Mouse (Mus musculus) bone marrow, adult 2 months (tissue): Measurements from ENCODE around the gene Hnrnpk. TPM values are rescaled to one million over a fixed set of nuclear protein-coding genes. Genes with fewer than 3 reads are reported as not detected.
A peak's percentile ranks its signal among the peaks of the same experiment; 100 is the strongest.

Experiments used
- H3K27ac ChIP-seq: fragments of 200-500 bp; 2 replicates; pipeline ENCODE4 v1.5.1; 2012; ENCODE audit warnings: low read depth, mild to moderate bottlenecking, control low read depth, inconsistent platforms, low read length; ENCODE audit not compliant: control insufficient read depth, poor library complexity, insufficient read depth
- H3K4me1 ChIP-seq: fragments of 200-500 bp; 2 replicates; pipeline ENCODE4 v1.6.1; 2011; ENCODE audit warnings: low read length; ENCODE audit not compliant: control insufficient read depth, insufficient read depth
- H3K4me3 ChIP-seq: fragments of 200-500 bp; replicated peaks from 2 replicates; pipeline ENCODE3; 2011; ENCODE audit warnings: mild to moderate bottlenecking, low read depth, low read length, control low read depth; ENCODE audit not compliant: control insufficient read depth
- CTCF ChIP-seq: fragments of 200-500 bp; IDR thresholded peaks from 2 replicates; pipeline ENCODE4 v1.5.1; 2011; ENCODE audit warnings: low read length, control low read depth; ENCODE audit not compliant: control insufficient read depth, insufficient read depth
- POLR2A ChIP-seq: fragments of 200-500 bp; IDR thresholded peaks from 2 replicates; pipeline ENCODE4 v1.6.1; 2011; ENCODE audit warnings: low read depth, mild to moderate bottlenecking, control low read depth, low read length, borderline replicate concordance; ENCODE audit not compliant: control insufficient read depth
- WGBS: fragments of 180-500 bp; shearing (Covaris S2); methylation state at CpG from one replicate; pipeline ENCODE4 v1.1.7; 2018; 5-methylcytosine and 5-hydroxymethylcytosine counted together
- polyA plus RNA-seq: library from polyadenylated mRNA; stranded (reverse); fragments of >200 nt; gene quantifications from 2 replicates; pipeline ENCODE4 v1.2.4, GENCODE M21; 2011; ENCODE audit warnings: low replicate concordance; ENCODE audit not compliant: missing spikeins, insufficient read depth, insufficient read length

Hnrnpk gene
- polyA plus RNA-seq, 1 experiment: 544 TPM

GRCm38 (mm10) chr13:58422242-58422641, 19.1 kb upstream of the Hnrnpk start:
- Histone ChIP-seq H3K4me3 (no peak overlapping the region), H3K4me1 (no peaks in the 10 kb centered on the region; the same call in 1 of the 2 replicates), H3K27ac (no peak overlapping the region)
- TF ChIP-seq POLR2A (no peak), CTCF (no peak)
- 72% methylated on average over 4 of the region's 4 CpGs for WGBS

- WGBS: 85% methylated on average over 4 of the region's 4 CpGs
- TF ChIP-seq POLR2A (no peak), CTCF (no peak)
- Histone ChIP-seq H3K27ac (no peak overlapping the region), H3K4me1 (no peaks in the 10 kb centered on the region; the same call in 1 of the 2 replicates), H3K4me3 (no peak overlapping the region)
Observed at GRCm38 (mm10) chr13:58421026-58421425, 17.9 kb upstream of the Hnrnpk start.

- Histone ChIP-seq H3K4me3 (no peak overlapping the region), H3K4me1 (no peaks in the 10 kb centered on the region; the same call in 1 of the 2 replicates), H3K27ac (no peak overlapping the region)
- TF ChIP-seq POLR2A: no peak
- TF ChIP-seq CTCF: no peak
- 94% methylated on average over 1 of the region's 1 CpGs for WGBS
Observed at GRCm38 (mm10) chr13:58419266-58419665, 16.1 kb upstream of the Hnrnpk start.

- H3K27ac ChIP-seq: no peak overlapping the region
- no peak overlapping the region for H3K4me3 ChIP-seq
- TF ChIP-seq CTCF: no peak
- TF ChIP-seq POLR2A: no peak
- no peaks in the 10 kb centered on the region; the same call in 1 of the 2 replicates for H3K4me1 ChIP-seq
- 75% methylated on average over 4 of the region's 4 CpGs for WGBS
Observed at GRCm38 (mm10) chr13:58418656-58419055, 15.5 kb upstream of the Hnrnpk start.

- WGBS: 81% methylated on average over 5 of the region's 5 CpGs
- no peak overlapping the region for H3K27ac ChIP-seq
- no peaks in the 10 kb centered on the region; the same call in 1 of the 2 replicates for H3K4me1 ChIP-seq
- H3K4me3 ChIP-seq: no peak overlapping the region
- TF ChIP-seq CTCF (no peak), POLR2A (no peak)
Observed at GRCm38 (mm10) chr13:58415838-58416237, 12.7 kb upstream of the Hnrnpk start.

GRCm38 (mm10) chr13:58415374-58415773, 12.2 kb upstream of the Hnrnpk start:
- no peak overlapping the region for H3K27ac ChIP-seq
- H3K4me3 ChIP-seq: no peak overlapping the region
- no peaks in the 10 kb centered on the region; the same call in 1 of the 2 replicates for H3K4me1 ChIP-seq
- TF ChIP-seq CTCF: no peak
- TF ChIP-seq POLR2A: no peak
- 87% methylated on average over 6 of the region's 6 CpGs for WGBS

- no peak overlapping the region for H3K27ac ChIP-seq
- TF ChIP-seq CTCF: no peak
- TF ChIP-seq POLR2A: no peak
- 96% methylated on average over 4 of the region's 4 CpGs for WGBS
- H3K4me3 ChIP-seq: no peak overlapping the region
- H3K4me1 ChIP-seq: no peaks in the 10 kb centered on the region
Observed at GRCm38 (mm10) chr13:58411073-58411472, 7.9 kb upstream of the Hnrnpk start.

- TF ChIP-seq POLR2A: no peak
- Histone ChIP-seq H3K27ac (peak overlapping the region; percentile 99), H3K4me3 (peak overlapping the region; percentile 92), H3K4me1 (no peaks in the 10 kb centered on the region; the same call in 1 of the 2 replicates)
- under 1% methylated on average over 46 of the region's 48 CpGs for WGBS
Observed at GRCm38 (mm10) chr13:58402744-58403110, 416 bp downstream of the Hnrnpk start.

GRCm38 (mm10) chr13:58402003-58402743, 970 bp downstream of the Hnrnpk start, which contains the start of gene Rmi1:
Rmi1 (plus strand) TSS chr13:58402248.
- Histone ChIP-seq H3K4me3 (peak within 1 kb of the TSS; percentile 92), H3K4me1 (no peaks in the 10 kb centered on the region; the same call in 1 of the 2 replicates), H3K27ac (peak within 1 kb of the TSS; percentile 99)
- peak; percentile 99 for TF ChIP-seq POLR2A
- TF ChIP-seq CTCF: peak; percentile 39; the same call in 1 of the 2 replicates
- WGBS: under 1% methylated on average over 91 of the region's 91 CpGs
